Mouse (Mus musculus) MEL (cell line): ENCODE results near the gene Ndufv2. TPM values are rescaled to one million over a fixed set of nuclear protein-coding genes. Genes with fewer than 3 reads are reported as not detected.

Experiments
- DNase-seq: peaks from one replicate; pipeline ENCODE4 v3.0.0; 2011; ENCODE audit warnings: low read depth, low spot score
- H3K27ac ChIP-seq: 2 replicates; pipeline ENCODE4 v1.5.1; 2012; ENCODE audit warnings: low read depth, mild to moderate bottlenecking, control low read depth, low read length, moderate library complexity; ENCODE audit not compliant: control insufficient read depth
- H3K27me3 ChIP-seq, 2 experiments: fragments of 150-350 bp in 1 of 2; sonication (generic) in 1 of 2; 2 replicates each; pipeline ENCODE4 v1.6.1; 2012; ENCODE audit warnings: low read length in 2 of 2, mild to moderate bottlenecking in 2 of 2, improper control_type of control experiment in 1 of 2, moderate library complexity in 1 of 2; ENCODE audit not compliant: insufficient read depth in 2 of 2, control insufficient read depth in 1 of 2
- H3K36me3 ChIP-seq, 2 experiments: 2 replicates each; pipeline ENCODE4 v1.6.1; 2012 to 2014; ENCODE audit warnings: low read length in 2 of 2, improper control_type of control experiment in 1 of 2, inconsistent platforms in 1 of 2, mild to moderate bottlenecking in 1 of 2; ENCODE audit not compliant: insufficient read depth in 2 of 2, control insufficient read depth in 1 of 2
- H3K4me1 ChIP-seq, 2 experiments: fragments of 150-350 bp in 1 of 2; sonication (generic) in 1 of 2; 2 replicates each; pipeline ENCODE4 v1.6.1; 2012; ENCODE audit warnings: low read length in 2 of 2, improper control_type of control experiment in 1 of 2, mild to moderate bottlenecking in 1 of 2; ENCODE audit not compliant: insufficient read depth in 2 of 2, control insufficient read depth in 1 of 2
- H3K4me3 ChIP-seq, 2 experiments: fragments of 150-350 bp in 1 of 2; sonication (generic) in 1 of 2; 2 replicates each; pipeline ENCODE4 v1.5.1; 2012; ENCODE audit warnings: low read depth in 2 of 2, low read length in 2 of 2, mild to moderate bottlenecking in 2 of 2, moderate library complexity in 2 of 2, control low read depth in 1 of 2, improper control_type of control experiment in 1 of 2; ENCODE audit not compliant: control insufficient read depth in 1 of 2, insufficient read depth in 1 of 2
- H3K79me2 ChIP-seq: 2 replicates; pipeline ENCODE4 v1.6.1; 2012; ENCODE audit warnings: mild to moderate bottlenecking, low read length, moderate library complexity; ENCODE audit not compliant: control insufficient read depth, poor library complexity, insufficient read depth
- H3K9ac ChIP-seq: 2 replicates; pipeline ENCODE4 v1.6.1; 2012; ENCODE audit warnings: low read depth, mild to moderate bottlenecking, control low read depth, low read length, moderate library complexity; ENCODE audit not compliant: control insufficient read depth, poor library complexity, severe bottlenecking
- H3K9me3 ChIP-seq: fragments of 150-350 bp; sonication (generic); replicated peaks from 2 replicates; pipeline ENCODE4 v1.6.1; 2012; ENCODE audit warnings: mild to moderate bottlenecking, low read length, improper control_type of control experiment, moderate library complexity; ENCODE audit not compliant: insufficient read depth
- BHLHE40 ChIP-seq: IDR thresholded peaks from 2 replicates; pipeline ENCODE4 v1.6.1; 2012; ENCODE audit warnings: low read depth, mild to moderate bottlenecking, inconsistent platforms, low read length, improper control_type of control experiment, borderline replicate concordance
- CHD1 ChIP-seq: IDR thresholded peaks from 2 replicates; pipeline ENCODE4 v1.6.1; 2012; ENCODE audit warnings: low read depth, mild to moderate bottlenecking, inconsistent platforms, low read length, improper control_type of control experiment
- CHD2 ChIP-seq: IDR thresholded peaks from 2 replicates; pipeline ENCODE4 v1.6.1; 2011; ENCODE audit warnings: low read length, improper control_type of control experiment
- CTCF ChIP-seq, 3 experiments: IDR thresholded peaks in 2 of 3; conservative IDR thresholded peaks in 1 of 3; 2 replicates each; pipeline ENCODE4 v1.5.1; 2011 to 2012; ENCODE audit warnings: low read length in 3 of 3, low read depth in 2 of 3, mild to moderate bottlenecking in 2 of 3, improper control_type of control experiment in 1 of 3, inconsistent platforms in 1 of 3, mixed read lengths in 1 of 3, moderate library complexity in 1 of 3; ENCODE audit not compliant: control insufficient read depth in 1 of 3, insufficient read depth in 1 of 3, poor library complexity in 1 of 3, severe bottlenecking in 1 of 3
- E2F4 ChIP-seq: IDR thresholded peaks from 2 replicates; pipeline ENCODE4 v1.6.1; 2011; ENCODE audit warnings: low read depth, low read length, improper control_type of control experiment, borderline replicate concordance
- ELF1 ChIP-seq: IDR thresholded peaks from 2 replicates; pipeline ENCODE4 v1.6.1; 2014; ENCODE audit warnings: low read depth, mild to moderate bottlenecking, inconsistent platforms, low read length, improper control_type of control experiment, moderate library complexity
- ETS1 ChIP-seq: IDR thresholded peaks from 2 replicates; pipeline ENCODE4 v1.6.1; 2012; ENCODE audit warnings: low read depth, mild to moderate bottlenecking, inconsistent platforms, low read length, improper control_type of control experiment, moderate library complexity
- GATA1 ChIP-seq: IDR thresholded peaks from 2 replicates; pipeline ENCODE4 v1.6.1; 2011; ENCODE audit warnings: low read depth, low read length, improper control_type of control experiment
- HCFC1 ChIP-seq: IDR thresholded peaks from 2 replicates; pipeline ENCODE4 v1.6.1; 2012; ENCODE audit warnings: low read depth, mild to moderate bottlenecking, inconsistent platforms, low read length, improper control_type of control experiment, moderate library complexity
- MAZ ChIP-seq: IDR thresholded peaks from 2 replicates; pipeline ENCODE4 v1.6.1; 2012; ENCODE audit warnings: low read depth, mild to moderate bottlenecking, inconsistent platforms, low read length, improper control_type of control experiment
- MEF2A ChIP-seq: IDR thresholded peaks from 2 replicates; pipeline ENCODE4 v1.6.1; 2014; ENCODE audit warnings: low read depth, mild to moderate bottlenecking, inconsistent platforms, low read length, improper control_type of control experiment; ENCODE audit not compliant: poor library complexity, insufficient replicate concordance, severe bottlenecking; ENCODE audit errors: extremely low read depth
- MXI1 ChIP-seq: IDR thresholded peaks from 2 replicates; pipeline ENCODE4 v1.6.1; 2011; ENCODE audit warnings: mild to moderate bottlenecking, low read depth, low read length, improper control_type of control experiment
- NRF1 ChIP-seq: IDR thresholded peaks from 2 replicates; pipeline ENCODE4 v1.6.1; 2014; ENCODE audit warnings: low read depth, mild to moderate bottlenecking, inconsistent platforms, low read length, improper control_type of control experiment, moderate library complexity; ENCODE audit not compliant: poor library complexity, insufficient read depth, severe bottlenecking
- POLR2A ChIP-seq, 2 experiments: IDR thresholded peaks; 2 replicates each; pipeline ENCODE4 v1.6.1; 2011 to 2012; ENCODE audit warnings: low read length in 2 of 2, mild to moderate bottlenecking in 2 of 2, control low read depth in 1 of 2, improper control_type of control experiment in 1 of 2, low read depth in 1 of 2, moderate library complexity in 1 of 2; ENCODE audit not compliant: control insufficient read depth in 1 of 2, insufficient read depth in 1 of 2, poor library complexity in 1 of 2
- POLR2AphosphoS5 ChIP-seq: IDR thresholded peaks from 2 replicates; pipeline ENCODE4 v1.6.1; 2012; ENCODE audit warnings: low read depth, borderline replicate concordance, mild to moderate bottlenecking, inconsistent platforms, low read length, moderate library complexity, mixed read lengths
- RAD21 ChIP-seq: IDR thresholded peaks from 2 replicates; pipeline ENCODE4 v1.6.1; 2011; ENCODE audit warnings: mild to moderate bottlenecking, low read depth, low read length, improper control_type of control experiment
- SIN3A ChIP-seq: IDR thresholded peaks from 2 replicates; pipeline ENCODE4 v1.6.1; 2012; ENCODE audit warnings: low read length, improper control_type of control experiment, inconsistent platforms
- SMC3 ChIP-seq: IDR thresholded peaks from 2 replicates; pipeline ENCODE4 v1.6.1; 2011; ENCODE audit warnings: low read depth, low read length, improper control_type of control experiment
- TBP ChIP-seq: IDR thresholded peaks from 2 replicates; pipeline ENCODE4 v1.8.0; 2011; ENCODE audit warnings: low read depth, low read length, improper control_type of control experiment
- USF2 ChIP-seq, 2 experiments: IDR thresholded peaks; 2 replicates each; pipeline ENCODE4 v1.6.1; 2011 to 2012; ENCODE audit warnings: improper control_type of control experiment in 2 of 2, low read length in 2 of 2, borderline replicate concordance in 1 of 2, inconsistent platforms in 1 of 2, low read depth in 1 of 2, mild to moderate bottlenecking in 1 of 2; ENCODE audit not compliant: insufficient read depth in 1 of 2
- ZC3H11A ChIP-seq: IDR thresholded peaks from 2 replicates; pipeline ENCODE4 v1.6.1; 2012; ENCODE audit warnings: low read depth, mild to moderate bottlenecking, inconsistent platforms, low read length, improper control_type of control experiment
- ZKSCAN1 ChIP-seq: IDR thresholded peaks from 2 replicates; pipeline ENCODE4 v1.6.1; 2012; ENCODE audit warnings: low read depth, mild to moderate bottlenecking, inconsistent platforms, low read length, improper control_type of control experiment, moderate library complexity
- ZNF384 ChIP-seq: IDR thresholded peaks from 2 replicates; pipeline ENCODE4 v1.6.1; 2012; ENCODE audit warnings: low read depth, mild to moderate bottlenecking, inconsistent platforms, low read length, improper control_type of control experiment
- polyA plus RNA-seq, 2 experiments: library from polyadenylated mRNA; stranded (reverse) in 1 of 2; unstranded in 1 of 2; fragments of >175 nt in 1 of 2; fragments of >200 nt in 1 of 2; gene quantifications; 2 replicates each; pipeline versions ENCODE4 v1.2.1 to v1.2.4; 2012; ENCODE audit warnings: low replicate concordance in 2 of 2, low read depth in 1 of 2; ENCODE audit not compliant: insufficient read length in 2 of 2, insufficient read depth in 1 of 2, missing spikeins in 1 of 2
- total RNA-seq: library from RNA; depleted of rRNA; stranded (reverse); fragments of 300-350 nt; gene quantifications from 2 replicates; pipeline ENCODE4 v1.2.3, GENCODE M21; 2012

The Ndufv2 gene
- total and polyA plus RNA-seq, 3 experiments: 169 to 178 TPM; not detected in 1

DNA sequence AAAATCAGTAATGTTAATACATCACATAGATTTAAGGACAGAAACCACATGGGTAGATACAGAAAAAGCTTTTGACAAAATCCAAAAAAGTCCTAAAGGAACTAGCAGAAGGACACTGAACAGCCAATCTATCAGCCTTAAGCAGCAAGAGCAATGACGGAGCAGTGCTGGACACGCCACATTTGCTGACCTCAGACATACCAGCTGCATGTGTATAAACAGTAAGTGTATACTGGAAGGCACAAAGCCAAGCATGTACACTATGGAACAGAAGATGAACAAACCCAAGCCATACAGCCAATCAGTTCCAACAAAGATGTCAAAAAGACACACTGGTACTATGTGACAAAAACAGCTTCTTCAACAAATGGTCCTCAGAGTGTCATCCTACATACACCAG is 44.2 kb downstream of the Ndufv2 start:
- peaks cover 0 to 2% of the 10 kb centered on the region in 2 experiments; a peak in 1 of 4 replicates for H3K4me1 ChIP-seq

DNA sequence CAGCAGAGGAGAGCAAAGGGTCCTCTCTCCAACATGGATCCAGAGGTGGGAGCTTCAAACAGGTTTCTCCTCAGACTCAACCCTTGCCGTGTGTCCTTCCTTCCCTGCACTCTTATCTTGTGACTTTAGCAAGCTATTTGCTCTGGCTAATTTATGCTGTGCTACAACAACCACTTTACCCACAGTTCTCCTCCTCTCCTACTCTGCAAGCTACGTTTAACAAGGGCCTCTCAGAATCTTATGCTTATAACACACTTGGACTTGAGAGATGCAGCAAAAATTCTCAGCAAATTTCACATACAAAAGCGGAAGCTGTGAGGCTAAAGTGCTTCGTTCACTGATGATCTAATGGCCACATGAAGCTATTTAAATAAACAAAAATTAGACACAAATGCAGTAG is 48.0 kb downstream of the Ndufv2 start:
- TF ChIP-seq POLR2A (IDR thresholded peaks at IDR 0.05; ENCODE audit: control insufficient read depth in 1 of 2, insufficient read depth in 1 of 2, low read depth in 1 of 2, low read length in 2 of 2, poor library complexity in 1 of 2): no peak
- no peak for TF ChIP-seq SMC3
- no peak for TF ChIP-seq TBP
- no peak for TF ChIP-seq POLR2AphosphoS5
- no peak for TF ChIP-seq MEF2A
- Histone ChIP-seq H3K4me3 (no peak overlapping the region), H3K4me1 (no peaks in the 10 kb centered on the region), H3K9ac (no peak overlapping the region), H3K79me2 (peaks cover 9% of the 10 kb centered on the region), H3K36me3 (peaks cover 0 to 5% of the 10 kb centered on the region in 2 experiments; a peak in 2 of 4 replicates), H3K27me3 (no peaks in the 10 kb centered on the region), H3K9me3 (no peaks in the 10 kb centered on the region), H3K27ac (no peak overlapping the region)
- DNase-seq: no peak

More for the DNA sequence above, 44.2 kb downstream of the Ndufv2 start:
- Histone ChIP-seq H3K27ac (no peak overlapping the region), H3K79me2 (peaks cover 9% of the 10 kb centered on the region), H3K36me3 (no peaks in the 10 kb centered on the region; a peak in 1 of 4 replicates), H3K27me3 (no peaks in the 10 kb centered on the region), H3K4me3 (no peak overlapping the region)
- TF ChIP-seq E2F4: no peak
- TF ChIP-seq USF2 (IDR thresholded peaks at IDR 0.05; ENCODE audit: borderline replicate concordance in 1 of 2, insufficient read depth in 1 of 2, low read depth in 1 of 2, low read length in 2 of 2): no peak
- TF ChIP-seq GATA1: no peak
- TF ChIP-seq MAZ: no peak
- TF ChIP-seq ZNF384: no peak
- no peak for TF ChIP-seq HCFC1
- TF ChIP-seq CHD1: no peak
- no peak for TF ChIP-seq ELF1
- TF ChIP-seq POLR2AphosphoS5: no peak
- no peak for TF ChIP-seq BHLHE40
- no peak for TF ChIP-seq MXI1
- TF ChIP-seq ETS1: no peak
- no peak for TF ChIP-seq RAD21
- TF ChIP-seq ZC3H11A: no peak
- no peak for TF ChIP-seq SIN3A
- no peak for TF ChIP-seq CTCF (IDR thresholded peaks at IDR 0.05 in 2 of 3, conservative IDR thresholded peaks at IDR 0.05 in 1 of 3; ENCODE audit: control insufficient read depth in 1 of 3, insufficient read depth in 1 of 3, low read depth in 2 of 3, low read length in 3 of 3, poor library complexity in 1 of 3, severe bottlenecking in 1 of 3)
- TF ChIP-seq NRF1: no peak
- no peak for TF ChIP-seq CHD2
- no peak for TF ChIP-seq ZKSCAN1
- TF ChIP-seq, all 39 proteins: peak for 0
- DNase-seq: no peak
- H3K9ac ChIP-seq: no peak overlapping the region
- no peaks in the 10 kb centered on the region for H3K9me3 ChIP-seq
